Mouse (Mus musculus) large intestine, adult 2 months (tissue): ENCODE results near the gene Htr5b. TPM values are rescaled to one million over a fixed set of nuclear protein-coding genes. Genes with fewer than 3 reads are reported as not detected.

Experiments used
- DNase-seq: peaks from one replicate; pipeline ENCODE4 v3.0.0-alpha.2; 2012; ENCODE audit warnings: low read depth, low spot score
- WGBS: fragments of 180-500 bp; shearing (Covaris S2); methylation state at CpG from one replicate; pipeline ENCODE4 v1.1.7; 2018; 5-methylcytosine and 5-hydroxymethylcytosine counted together
- polyA plus RNA-seq: library from polyadenylated mRNA; depleted of rRNA; stranded (reverse); fragments of >200 nt; gene quantifications from 2 replicates; pipeline ENCODE4 v1.2.3, GENCODE M21; 2012; rRNA removed

The Htr5b gene
- polyA plus RNA-seq = not detected in 2 replicates

DNA sequence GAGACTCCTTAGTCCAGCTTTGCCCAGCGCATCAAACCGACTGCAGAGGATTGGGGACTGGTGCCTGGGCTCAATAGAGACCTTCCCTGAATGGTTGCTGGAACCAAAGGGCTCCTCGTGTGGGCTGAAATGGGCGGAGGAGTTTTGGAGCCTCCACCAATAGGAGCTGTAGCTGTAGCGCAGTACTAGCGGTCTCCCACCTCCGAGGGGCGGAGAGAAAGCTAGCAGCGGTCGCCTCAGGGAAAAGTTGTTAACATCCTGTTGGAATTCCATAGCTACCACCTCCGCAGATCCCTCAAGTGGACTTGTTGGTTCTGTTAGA is at the start of gene Htr5b:
Gene Htr5b, minus strand, starts transcription at position 67 of the 322 bp plus-strand sequence.
- WGBS = 7% methylated on average over 11 of the region's 11 CpGs
- DNase-seq = no peak

DNA sequence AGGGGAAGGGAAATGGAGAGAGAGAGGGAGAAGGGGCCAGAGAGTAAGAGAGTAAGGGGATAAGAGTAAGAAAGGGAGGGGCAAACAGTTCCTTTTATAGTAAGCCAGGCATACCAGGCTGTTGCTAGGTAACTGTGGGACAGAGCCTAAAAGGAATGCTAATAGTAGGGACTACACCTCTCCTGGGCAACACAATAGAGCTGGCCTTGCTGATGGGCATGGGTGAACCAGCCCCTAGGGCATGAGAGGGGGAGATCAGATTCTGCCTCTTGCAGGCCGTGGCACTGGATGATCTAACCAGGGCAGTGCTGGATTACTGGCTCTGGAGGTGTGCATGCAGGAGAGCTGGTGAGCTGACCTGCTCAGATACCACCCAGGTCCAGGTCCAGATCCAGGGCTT is 49.2 kb upstream of the Htr5b start:
- no peak for DNase-seq
- 36% methylated on average over 1 of the region's 1 CpGs for WGBS

DNA sequence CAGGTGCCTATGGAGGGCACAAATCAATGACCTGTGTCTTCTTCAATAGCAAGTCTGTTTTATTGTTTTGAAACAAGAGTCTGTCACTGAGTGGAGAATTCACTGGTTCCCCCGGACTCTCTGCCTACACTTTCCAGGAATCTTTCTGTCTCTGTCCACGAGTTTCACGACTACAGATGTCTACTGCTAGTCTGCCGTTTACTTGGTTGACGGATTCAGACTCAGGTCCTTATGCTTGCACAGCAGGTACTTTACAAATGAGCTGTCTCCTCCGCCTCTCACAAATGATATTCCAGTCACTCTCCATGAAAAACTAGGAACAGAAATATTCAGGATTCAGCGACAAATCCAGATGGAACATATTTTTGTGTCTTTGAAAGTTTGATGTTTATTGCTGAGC is 42.3 kb upstream of the Htr5b start:
- DNase-seq = no peak
- WGBS = 78% methylated on average over 7 of the region's 7 CpGs

DNA sequence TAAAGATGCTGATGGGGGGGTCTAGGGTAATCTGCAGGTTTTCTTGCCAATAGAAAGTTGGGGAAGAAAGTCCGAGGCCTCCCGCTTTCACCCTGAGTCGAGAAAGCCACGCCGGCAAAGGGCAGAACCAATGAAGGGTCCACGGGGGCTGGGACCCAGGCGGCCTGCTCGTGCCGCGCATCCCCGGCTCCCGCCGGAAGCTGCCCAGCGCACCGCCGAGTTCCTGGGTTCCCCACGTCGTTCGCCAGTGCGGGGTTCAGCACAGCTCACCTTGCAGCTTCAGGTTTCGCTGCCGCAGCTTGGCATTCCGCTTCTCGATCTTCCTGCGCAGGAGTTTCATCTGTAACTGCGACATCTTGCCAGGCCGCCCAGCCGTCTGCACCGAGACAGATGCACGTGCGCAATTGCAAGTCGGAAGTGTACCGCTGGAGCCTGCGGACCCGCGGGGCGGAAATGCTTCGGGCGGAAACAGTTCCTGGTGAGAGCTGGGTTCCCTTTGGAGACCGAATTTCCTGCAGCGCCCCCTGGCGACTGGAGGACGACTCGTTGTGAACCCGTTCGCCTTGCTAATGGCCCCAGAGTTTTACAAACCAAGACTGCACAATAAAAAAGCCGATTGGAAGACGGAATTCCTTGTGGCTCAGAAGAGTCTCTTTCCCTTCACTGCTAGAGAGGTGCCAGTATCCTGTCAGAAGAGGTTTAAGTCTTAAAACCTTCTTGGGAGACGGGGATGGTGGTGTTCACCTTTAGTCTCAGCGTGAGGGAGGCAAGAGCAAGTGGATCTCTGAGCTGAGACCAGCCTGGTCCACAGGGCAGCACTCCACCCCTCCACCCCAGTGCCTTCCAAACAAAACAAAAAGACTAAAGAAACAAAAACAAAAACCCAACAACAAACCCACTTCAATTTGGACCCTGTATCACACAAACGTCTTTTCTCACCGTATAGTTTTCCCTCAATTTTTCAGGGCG is 39.5 kb upstream of the Htr5b start, which contains the start of gene Ddx18:
Gene Ddx18, minus strand, starts transcription at position 469 of the 969 bp plus-strand sequence.
- peak; percentile 89 for DNase-seq
- 7% methylated on average over 53 of the region's 53 CpGs for WGBS

DNA sequence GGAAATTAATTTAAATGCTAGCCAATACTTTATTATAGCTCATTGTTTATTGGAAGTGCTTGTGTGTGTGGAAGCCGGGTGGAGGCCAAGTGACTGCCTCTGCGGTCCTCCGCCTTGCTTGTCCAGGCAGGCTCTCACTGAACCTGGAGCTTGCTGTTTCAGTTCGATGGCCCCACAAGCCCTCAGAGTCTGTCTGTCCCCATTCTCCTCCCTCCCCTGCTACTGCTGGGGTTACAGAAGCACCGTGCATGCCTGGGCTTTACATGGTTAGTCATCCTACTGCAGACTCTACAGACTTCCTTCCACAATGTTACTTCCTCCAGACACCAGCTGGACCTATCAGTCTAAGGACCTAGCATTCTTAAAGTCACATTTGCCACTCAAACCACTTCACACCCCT is 29.6 kb upstream of the Htr5b start:
- DNase-seq = no peak
- WGBS = 93% methylated on average over 5 of the region's 5 CpGs

DNA sequence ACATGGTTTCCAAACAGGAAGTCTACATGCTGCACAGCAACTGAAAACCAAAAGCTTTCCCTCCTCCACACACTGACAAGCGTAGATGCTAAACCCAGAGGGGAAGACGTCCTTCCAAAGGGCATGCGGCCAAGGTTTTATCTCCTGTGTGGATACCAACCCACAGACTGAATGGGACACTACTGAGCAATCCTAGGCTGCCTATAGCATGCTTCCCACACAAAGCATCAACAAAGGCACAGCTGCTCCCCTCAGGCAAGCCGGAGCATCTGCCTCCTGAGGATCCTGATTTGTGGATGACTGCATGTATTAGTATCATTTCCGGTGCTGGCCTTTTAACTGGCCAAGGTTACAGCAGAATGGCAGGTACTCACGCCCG is 23.2 kb upstream of the Htr5b start:
- WGBS = 86% methylated on average over 7 of the region's 7 CpGs
- no peak for DNase-seq

DNA sequence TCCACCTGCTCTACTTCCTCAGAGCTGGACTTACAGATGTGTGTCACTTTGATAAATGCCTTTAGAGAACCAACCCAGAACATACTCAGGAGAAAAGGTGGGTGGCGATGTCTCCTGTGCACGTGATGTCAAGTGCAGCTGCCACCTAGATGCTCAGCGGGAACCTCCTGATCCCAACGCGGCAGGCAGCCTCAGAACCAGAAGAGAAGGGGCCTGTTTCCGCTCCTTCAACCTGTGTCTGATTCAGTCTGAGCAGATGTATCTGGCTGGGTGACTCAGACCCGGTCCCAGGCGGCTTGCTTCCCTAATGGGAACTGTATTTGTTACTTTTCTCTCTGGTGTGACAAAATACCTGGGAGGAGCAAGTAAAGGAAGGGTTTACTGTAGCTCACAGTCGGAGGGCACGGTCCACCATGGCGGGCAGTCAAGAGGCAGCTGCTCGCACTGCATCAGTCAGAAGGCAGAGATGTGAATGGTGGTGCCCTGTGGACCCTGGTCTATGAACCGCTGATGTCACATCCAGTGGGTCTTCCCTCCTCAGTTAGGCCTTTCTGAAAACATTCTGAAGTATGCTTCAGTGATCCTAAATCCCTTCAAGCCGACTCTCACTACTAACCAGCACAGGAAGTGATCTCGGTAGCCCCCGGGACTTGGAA is 22.7 kb upstream of the Htr5b start:
- DNase-seq = no peak
- WGBS = 85% methylated on average over 16 of the region's 16 CpGs

DNA sequence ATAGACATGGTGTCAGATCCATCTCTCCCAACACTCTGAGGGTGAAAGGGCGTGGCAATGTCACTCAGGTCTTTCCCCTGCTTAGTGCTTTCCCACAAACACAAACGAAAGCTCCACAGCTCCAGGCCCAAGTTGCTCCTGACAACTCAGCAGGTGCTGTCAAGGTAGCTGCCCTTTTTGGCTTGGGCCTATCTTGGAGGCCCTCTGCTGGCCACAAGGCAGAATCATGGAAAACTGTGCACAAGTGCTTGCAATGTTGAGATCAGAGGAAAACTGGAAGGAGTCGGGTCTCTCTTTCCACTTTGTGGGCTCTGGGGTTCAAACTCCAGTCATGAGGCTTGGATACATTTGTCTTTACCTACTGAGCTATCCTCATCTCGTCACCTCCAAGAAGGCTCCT is 21.2 kb upstream of the Htr5b start:
- DNase-seq = no peak
- 71% methylated on average over 4 of the region's 4 CpGs for WGBS

DNA sequence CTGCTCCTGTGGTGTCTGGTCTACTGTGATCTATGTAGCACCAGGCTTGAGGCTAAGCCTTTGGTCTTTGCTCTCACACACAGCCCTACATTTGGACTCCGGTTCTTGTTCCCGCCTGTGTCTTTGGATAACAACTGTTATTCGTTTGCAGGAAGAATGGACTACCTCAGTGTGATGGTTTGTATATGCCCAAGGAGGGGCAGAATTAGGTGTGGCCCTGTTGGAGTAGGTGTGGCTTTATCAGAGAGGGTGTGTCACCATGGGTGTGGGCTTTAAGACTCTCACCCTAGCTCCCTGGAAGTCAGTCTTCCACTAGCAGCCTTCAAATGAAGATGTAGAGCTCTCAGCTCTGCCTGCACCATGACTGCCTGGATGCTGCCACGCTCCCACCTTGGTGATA is 20.4 kb upstream of the Htr5b start:
- DNase-seq = no peak
- WGBS = 71% methylated on average over 4 of the region's 4 CpGs

DNA sequence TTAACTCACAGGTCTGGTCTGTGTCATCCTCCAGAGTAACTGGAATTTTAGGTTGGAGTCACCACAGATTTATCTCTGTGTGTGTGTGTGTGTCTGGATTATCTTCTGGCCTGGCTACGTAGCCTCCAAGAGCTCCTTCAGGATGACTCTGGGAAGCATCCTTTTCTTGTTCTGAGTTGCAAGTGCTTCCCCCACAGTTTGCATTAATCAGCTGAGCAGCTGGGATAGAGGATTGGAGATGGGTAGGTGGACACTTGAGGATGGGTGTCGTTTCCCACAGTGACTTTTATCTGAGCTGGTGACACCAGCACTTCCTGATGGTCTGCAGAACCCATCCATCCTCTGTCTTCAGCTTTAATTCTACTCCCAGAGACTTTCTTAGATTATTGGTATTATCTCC is 18.6 kb upstream of the Htr5b start:
- 74% methylated on average over 2 of the region's 2 CpGs for WGBS
- DNase-seq = no peak

DNA sequence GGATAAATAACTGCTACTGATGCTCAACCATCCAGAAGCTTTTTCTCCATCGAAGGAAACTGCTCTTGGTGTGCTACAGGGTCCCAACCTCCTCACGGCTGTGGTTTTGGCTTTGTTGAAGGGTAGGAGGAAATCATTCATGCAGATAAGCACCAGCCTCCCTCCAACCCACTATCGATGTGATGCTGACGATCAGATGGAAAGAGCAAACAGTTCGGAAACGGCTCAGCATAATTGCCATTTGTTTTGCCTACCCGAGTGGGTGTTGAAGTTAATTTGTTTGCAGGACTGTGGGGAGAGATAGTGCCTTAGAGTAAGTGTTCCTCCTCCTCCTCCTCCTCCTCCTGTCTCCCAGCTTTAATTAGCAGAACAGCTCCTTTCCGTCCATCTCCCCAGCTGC is 12.1 kb upstream of the Htr5b start:
- 44% methylated on average over 8 of the region's 8 CpGs for WGBS

DNA sequence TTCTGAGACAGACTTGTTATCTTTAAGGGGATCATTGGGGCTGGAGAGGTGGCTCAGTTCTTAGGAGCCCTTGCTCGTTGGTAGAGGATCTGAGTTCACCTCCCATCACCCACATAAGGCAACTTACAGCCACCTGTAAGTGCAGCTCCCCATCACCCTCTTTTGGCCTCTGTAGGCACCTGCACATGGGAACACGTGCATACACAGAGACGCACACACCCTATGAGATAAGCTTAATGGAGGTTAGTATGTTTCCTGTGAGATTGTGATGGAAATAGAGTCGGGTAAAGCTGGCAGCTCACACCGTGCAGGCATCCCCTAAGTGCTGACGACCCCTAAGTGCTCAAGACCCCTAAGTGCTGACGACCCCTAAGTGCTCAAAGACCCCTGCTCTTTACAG is 3.2 kb upstream of the Htr5b start:
- DNase-seq = no peak
- 65% methylated on average over 7 of the region's 7 CpGs for WGBS

More for the DNA sequence above, 12.1 kb upstream of the Htr5b start:
- DNase-seq = no peak

DNA sequence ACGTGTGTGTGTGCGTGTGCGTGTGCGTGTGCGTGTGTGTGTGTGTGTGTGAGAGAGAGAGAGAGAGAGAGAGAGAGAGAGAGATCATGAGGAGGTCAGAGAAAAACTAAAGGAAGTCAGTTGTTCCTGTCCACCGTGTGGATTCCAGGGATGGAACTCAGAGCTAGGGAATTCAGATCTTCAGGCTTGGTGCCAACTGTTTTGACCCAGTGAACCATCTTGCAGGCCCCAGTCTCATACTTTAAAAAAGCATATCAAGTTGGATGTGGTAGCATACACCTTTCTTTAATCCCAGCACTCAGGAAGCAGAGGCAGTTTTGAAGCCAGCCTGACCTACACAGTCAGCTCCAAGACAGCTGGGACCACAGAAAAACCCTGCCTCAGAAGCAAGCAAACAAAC is 1.0 kb upstream of the Htr5b start:
- no peak for DNase-seq
- 78% methylated on average over 6 of the region's 6 CpGs for WGBS

DNA sequence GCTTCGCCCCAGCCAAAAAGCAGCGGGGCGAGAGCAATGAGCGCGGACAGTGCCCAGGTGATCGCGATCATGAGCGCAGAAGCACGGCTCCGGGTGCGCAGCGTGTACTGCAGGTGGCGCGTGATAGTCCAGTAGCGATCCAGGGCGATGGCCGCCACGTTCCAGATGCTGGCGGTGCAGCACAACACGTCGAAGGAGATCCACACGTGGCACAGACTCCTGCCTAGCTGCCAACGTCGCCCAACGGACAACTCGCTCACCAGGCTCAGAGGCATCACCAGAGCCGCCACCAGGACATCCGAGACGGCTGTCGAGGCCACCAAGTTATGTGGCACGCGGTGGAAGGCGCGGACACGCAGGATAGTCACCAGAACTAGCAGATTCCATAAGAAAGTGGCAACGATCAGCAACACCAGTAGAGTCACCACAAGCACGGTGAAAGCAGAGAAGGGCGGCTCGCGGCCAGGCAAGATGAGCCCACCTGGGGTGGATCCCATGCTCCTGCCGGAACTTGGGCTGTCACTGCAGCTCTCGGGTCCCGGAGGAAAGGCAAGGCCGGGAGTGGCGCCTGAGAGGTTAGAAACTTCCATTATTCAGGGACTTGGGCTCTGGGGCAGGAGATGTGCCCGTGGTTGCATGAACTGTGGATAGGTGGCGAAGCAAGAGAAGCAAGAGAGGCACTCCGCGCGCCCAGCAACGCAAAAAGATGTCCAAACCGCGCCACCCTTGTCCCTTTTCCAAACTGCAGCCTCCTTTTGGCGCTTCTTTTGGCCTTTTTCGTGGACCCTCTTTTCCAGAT is 466 bp downstream of the Htr5b start:
- 22% methylated on average over 55 of the region's 55 CpGs for WGBS
- DNase-seq = no peak

DNA sequence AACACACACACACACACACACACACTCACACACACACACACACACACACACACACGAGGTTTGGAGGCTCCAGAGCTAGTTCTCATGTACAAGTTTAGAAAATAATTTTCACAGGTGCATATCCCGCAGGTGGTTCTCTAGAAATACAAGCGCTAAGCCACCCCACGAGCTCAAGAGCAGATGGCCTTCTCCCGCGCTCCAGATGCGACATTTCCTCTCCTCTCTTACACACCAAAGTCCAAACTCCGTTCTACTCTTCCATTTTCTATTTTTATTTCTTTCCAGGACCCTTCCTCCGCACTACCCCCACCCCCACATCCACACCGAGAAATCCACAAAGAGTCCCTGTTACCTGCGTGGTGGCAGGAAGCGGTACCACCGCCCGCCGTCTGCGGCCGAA is 1.2 kb downstream of the Htr5b start:
- WGBS = 42% methylated on average over 17 of the region's 17 CpGs
- no peak for DNase-seq

DNA sequence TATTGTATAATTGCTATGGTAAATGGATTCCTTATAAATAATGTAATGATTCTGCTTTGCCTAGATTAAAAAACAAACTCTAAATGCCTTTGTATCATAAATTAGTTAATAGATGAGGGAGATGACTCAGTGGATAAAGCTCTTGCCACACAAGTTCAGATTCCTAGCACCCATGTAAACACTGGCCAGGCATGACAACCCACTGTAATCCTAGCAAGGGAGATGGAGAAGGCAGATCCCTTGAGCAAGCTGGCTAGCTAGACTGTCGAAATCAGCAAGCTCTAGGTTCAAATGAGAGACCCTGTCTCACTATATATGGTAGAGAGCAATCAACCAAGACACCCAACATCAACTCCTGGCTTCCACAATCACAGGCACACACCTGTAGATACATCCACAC is 9.7 kb downstream of the Htr5b start:
- 57% methylated on average over 1 of the region's 1 CpGs for WGBS
- no peak for DNase-seq

DNA sequence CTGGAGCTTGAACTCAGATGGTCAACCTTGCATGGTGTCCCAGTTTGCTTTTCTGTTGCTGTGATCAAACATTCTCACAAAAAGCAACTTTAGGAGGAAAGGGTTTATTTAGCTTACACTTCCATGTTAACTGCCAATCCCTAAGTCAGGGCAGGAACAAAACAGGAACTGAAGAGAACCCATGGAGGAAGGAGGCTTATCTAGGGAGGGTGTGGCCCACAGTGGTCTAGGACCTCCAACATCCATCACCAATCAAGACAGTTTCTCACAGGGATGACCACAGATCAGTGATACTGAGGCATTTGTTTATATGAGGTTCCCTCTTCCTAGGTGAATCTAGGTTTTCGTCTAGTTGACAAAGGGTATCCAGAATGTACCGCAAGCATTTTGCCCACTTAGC is 16.3 kb downstream of the Htr5b start:
- 93% methylated on average over 2 of the region's 2 CpGs for WGBS

DNA sequence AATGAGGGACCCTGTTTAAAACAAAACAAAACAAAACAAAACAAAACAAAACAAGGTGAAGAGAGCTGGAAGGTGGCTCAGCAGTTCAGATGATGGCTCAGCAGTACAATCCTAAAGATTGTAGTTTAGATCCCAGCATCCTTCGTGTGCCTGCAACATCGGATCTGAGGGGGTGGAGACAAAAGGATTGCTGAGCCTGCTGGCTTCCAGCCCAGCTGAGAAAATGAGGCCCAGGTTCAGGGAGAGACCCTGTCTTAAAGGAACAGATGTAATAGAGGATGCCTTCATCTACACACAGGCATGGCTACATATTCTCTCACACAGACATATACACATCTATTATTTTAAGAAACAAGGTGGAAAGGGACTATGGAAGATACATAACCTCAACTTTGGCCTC is 17.1 kb downstream of the Htr5b start:
- WGBS = 37% methylated on average over 2 of the region's 2 CpGs
- DNase-seq = no peak

More for the DNA sequence above, 16.3 kb downstream of the Htr5b start:
- DNase-seq = no peak

DNA sequence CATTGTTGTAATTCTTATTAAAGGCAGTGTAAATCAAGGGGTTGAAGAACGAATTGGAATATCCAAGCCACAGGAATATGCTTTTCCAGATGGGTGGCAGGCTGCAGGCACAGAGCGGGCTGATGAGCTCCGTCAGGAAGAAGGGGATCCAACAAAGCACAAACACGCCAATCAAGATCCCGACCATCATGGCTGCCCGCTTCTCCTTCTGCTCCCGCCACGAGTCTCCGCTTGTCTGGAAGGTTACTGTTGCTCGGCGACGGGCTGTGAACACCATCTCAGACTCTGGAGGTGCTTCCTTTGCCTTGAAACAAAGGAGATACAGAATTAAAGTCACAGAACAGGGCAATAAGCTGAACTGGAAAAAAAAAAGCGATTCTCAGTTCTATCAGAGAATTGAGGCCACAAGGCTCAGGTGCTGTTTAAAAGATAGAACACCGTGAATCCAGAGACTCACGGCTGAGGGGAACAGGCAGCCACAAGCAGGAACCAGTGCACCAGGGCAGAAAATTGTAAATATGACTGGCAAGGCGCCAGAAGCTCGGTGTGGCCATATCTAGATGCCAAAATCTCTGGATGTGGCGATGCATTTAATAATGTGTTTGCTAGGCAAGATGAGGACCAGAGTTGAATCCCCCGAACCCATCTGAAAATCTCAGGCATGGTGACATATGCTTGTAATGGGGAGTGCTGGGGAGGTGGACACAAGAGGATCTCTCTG is 17.7 kb downstream of the Htr5b start:
- DNase-seq = no peak
- 81% methylated on average over 19 of the region's 19 CpGs for WGBS

DNA sequence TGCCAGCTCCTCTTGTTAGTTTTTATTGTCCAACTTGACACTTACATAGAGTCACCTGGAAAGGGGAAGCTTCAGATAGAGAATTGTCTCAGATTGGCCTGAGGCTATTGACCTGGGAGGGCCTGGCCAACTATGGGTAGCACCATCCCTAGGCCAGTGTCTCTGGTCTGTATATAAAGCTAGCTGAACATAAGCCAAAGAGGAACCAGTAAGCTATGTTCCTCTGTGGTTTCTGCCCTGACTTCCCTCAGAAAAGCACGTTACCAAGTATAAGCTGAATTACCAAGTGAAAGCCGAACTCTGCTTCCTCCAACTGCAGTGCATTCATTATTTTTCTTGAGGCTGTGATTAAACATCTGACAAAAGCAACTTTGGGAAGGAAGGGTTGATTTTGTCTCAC is 19.5 kb downstream of the Htr5b start:
- 89% methylated on average over 2 of the region's 2 CpGs for WGBS
- no peak for DNase-seq
